Mouse (Mus musculus) hindbrain, embryonic 13.5 days (tissue): ENCODE measurements at regions not wholly inside any gene's neighbourhood (a gene's known extent, or its start where the extent isn't known, plus 50 kb on each side); places are given as distances from the start of the nearest gene placed in this dataset.

Experiments used
- ATAC-seq: fragments of 200-750 bp; cut with Nextera tagmentation; 2 replicates; pipeline ENCODE4 v1.8.0; 2017; ENCODE audit warnings: moderate TSS enrichment; ENCODE audit not compliant: low FRiP score
- H3K27ac ChIP-seq: fragments of 300-500 bp; sonication (generic); 2 replicates; pipeline ENCODE4 v1.5.1; 2015; ENCODE audit warnings: inconsistent platforms, mild to moderate bottlenecking, moderate library complexity
- H3K27me3 ChIP-seq: fragments of 300-500 bp; sonication (generic); 2 replicates; pipeline ENCODE4 v1.6.1; 2015; ENCODE audit warnings: mild to moderate bottlenecking, inconsistent platforms
- H3K36me3 ChIP-seq: fragments of 300-500 bp; sonication (generic); 2 replicates; pipeline ENCODE4 v1.6.1; 2015; ENCODE audit warnings: mild to moderate bottlenecking, inconsistent platforms
- H3K4me1 ChIP-seq: fragments of 300-500 bp; sonication (generic); replicated peaks from 2 replicates; pipeline ENCODE4 v1.6.1; 2015; ENCODE audit warnings: inconsistent platforms
- H3K4me2 ChIP-seq: fragments of 300-500 bp; sonication (generic); 2 replicates; pipeline ENCODE4 v1.6.1; 2015; ENCODE audit warnings: inconsistent platforms, mild to moderate bottlenecking, moderate library complexity
- H3K4me3 ChIP-seq: fragments of 300-500 bp; sonication (generic); 2 replicates; pipeline ENCODE4 v1.5.1; 2015; ENCODE audit warnings: mild to moderate bottlenecking, inconsistent platforms
- H3K9ac ChIP-seq: fragments of 300-500 bp; sonication (generic); 2 replicates; pipeline ENCODE4 v1.6.1; 2015; ENCODE audit warnings: mild to moderate bottlenecking, inconsistent platforms
- H3K9me3 ChIP-seq: fragments of 300-500 bp; sonication (generic); 2 replicates; pipeline ENCODE4 v1.6.1; 2016; ENCODE audit warnings: inconsistent platforms
- WGBS: fragments of 180-500 bp; shearing (Covaris S2); methylation state at CpG from one replicate; pipeline ENCODE4 v1.1.7; 2015; 5-methylcytosine and 5-hydroxymethylcytosine counted together

DNA sequence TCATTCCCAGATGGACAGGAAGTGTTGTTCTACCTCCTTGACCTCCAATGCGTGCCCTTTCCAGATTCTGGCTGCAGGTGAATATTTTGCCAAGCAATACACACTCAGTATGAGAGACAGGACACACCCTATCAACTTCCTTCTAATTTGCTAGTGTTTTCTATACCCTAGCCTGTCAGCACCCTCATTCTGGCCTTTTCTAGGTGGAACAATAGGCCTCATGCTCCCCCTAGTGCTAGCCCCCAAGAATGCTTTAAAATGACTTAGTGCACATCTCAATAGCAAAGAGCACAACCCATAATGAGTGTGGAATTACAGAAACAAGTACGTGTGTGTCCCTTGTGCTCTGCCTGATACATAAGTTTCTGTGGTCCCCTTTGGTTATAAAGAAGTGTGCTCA lies 161.1 kb downstream of the Ibtk start:
- ATAC-seq = no peak

GRCm38 (mm10) chr9:85581028-85581595 lies 168.0 kb downstream of the Ibtk start:
- Histone ChIP-seq H3K36me3 (no peaks in the 10 kb centered on the region), H3K27me3 (no peaks in the 10 kb centered on the region), H3K4me1 (no peaks in the 10 kb centered on the region), H3K9ac (no peak overlapping the region), H3K9me3 (peaks cover 4% of the 10 kb centered on the region; the same call in 1 of the 2 replicates), H3K4me3 (no peak overlapping the region), H3K27ac (no peak overlapping the region), H3K4me2 (no peak overlapping the region)
- WGBS = 82% methylated on average over 1 of the region's 1 CpGs
- ATAC-seq = no peak

More for the DNA sequence above, 161.1 kb downstream of the Ibtk start:
- H3K4me2 ChIP-seq = no peak overlapping the region
- no peaks in the 10 kb centered on the region for H3K36me3 ChIP-seq
- H3K4me1 ChIP-seq = no peaks in the 10 kb centered on the region
- H3K9ac ChIP-seq = no peak overlapping the region
- WGBS = 50% methylated on average over 2 of the region's 2 CpGs
- H3K27ac ChIP-seq = no peak overlapping the region
- H3K27me3 ChIP-seq = no peaks in the 10 kb centered on the region
- peaks cover 4% of the 10 kb centered on the region; the same call in 1 of the 2 replicates for H3K9me3 ChIP-seq
- H3K4me3 ChIP-seq = no peak overlapping the region

GRCm38 (mm10) chr9:85577812-85578211 lies 171.3 kb downstream of the Ibtk start:
- H3K4me3 ChIP-seq = no peak overlapping the region
- H3K27me3 ChIP-seq = no peaks in the 10 kb centered on the region
- H3K4me2 ChIP-seq = no peak overlapping the region
- H3K9ac ChIP-seq = no peak overlapping the region
- no peaks in the 10 kb centered on the region for H3K36me3 ChIP-seq
- H3K9me3 ChIP-seq = no peaks in the 10 kb centered on the region
- no peak overlapping the region for H3K27ac ChIP-seq
- 93% methylated on average over 7 of the region's 7 CpGs for WGBS
- ATAC-seq = no peak
- no peaks in the 10 kb centered on the region for H3K4me1 ChIP-seq

- Histone ChIP-seq H3K9ac (no peak overlapping the region), H3K4me3 (no peak overlapping the region), H3K27me3 (no peaks in the 10 kb centered on the region), H3K4me1 (no peaks in the 10 kb centered on the region), H3K27ac (no peak overlapping the region), H3K36me3 (no peaks in the 10 kb centered on the region), H3K4me2 (no peak overlapping the region), H3K9me3 (no peaks in the 10 kb centered on the region)
- WGBS = 89% methylated on average over 1 of the region's 1 CpGs
- no peak for ATAC-seq
Measured at GRCm38 (mm10) chr9:85577338-85577737, 171.8 kb downstream of the Ibtk start.

DNA sequence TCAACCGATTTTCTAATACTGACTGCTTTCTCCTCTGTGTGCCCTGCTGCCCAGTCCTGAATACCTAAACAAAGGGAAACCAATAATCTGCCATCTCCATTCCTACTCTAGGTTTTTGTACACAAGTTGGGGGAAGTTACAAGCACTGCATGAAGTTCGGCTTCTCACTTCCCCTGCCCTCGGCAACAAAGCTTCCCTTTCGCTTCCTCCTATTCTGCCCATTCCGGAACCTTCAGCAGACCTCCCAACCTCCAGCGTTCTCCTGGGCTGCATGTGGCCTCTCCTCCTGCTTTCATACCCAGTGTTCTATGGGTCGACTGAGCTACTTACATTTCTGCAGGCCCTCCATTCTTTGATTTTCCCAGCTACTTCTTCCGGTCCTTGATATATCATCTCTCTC lies 180.3 kb downstream of the Ibtk start:
- Histone ChIP-seq H3K27me3 (no peaks in the 10 kb centered on the region), H3K27ac (no peak overlapping the region), H3K4me2 (no peak overlapping the region), H3K36me3 (no peaks in the 10 kb centered on the region), H3K9ac (no peak overlapping the region), H3K4me3 (no peak overlapping the region), H3K4me1 (no peaks in the 10 kb centered on the region), H3K9me3 (no peaks in the 10 kb centered on the region)
- 84% methylated on average over 8 of the region's 8 CpGs for WGBS
- no peak for ATAC-seq

DNA sequence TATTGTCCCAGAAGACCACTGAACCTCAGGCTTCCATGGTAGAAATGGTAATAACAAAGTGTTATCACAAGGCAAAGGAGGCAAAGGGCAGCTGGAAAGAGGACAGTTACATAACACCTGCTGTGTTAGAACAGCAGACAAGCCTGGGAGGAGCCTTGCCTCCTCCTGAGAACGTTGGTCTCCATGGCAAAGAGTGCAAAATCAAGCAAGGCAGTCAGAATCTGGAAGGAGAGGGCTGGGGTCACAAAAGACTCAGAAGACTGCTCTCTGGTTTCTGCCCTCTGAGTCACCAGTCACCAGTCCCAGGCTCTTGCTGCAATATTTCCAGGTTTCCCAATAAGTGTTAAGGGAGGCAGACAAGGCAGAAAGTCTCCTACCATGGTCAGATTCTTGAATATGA lies 197.3 kb downstream of the Ibtk start:
- Histone ChIP-seq H3K36me3 (no peaks in the 10 kb centered on the region), H3K9ac (no peak overlapping the region), H3K4me2 (no peak overlapping the region), H3K27me3 (no peaks in the 10 kb centered on the region), H3K9me3 (no peaks in the 10 kb centered on the region), H3K27ac (no peak overlapping the region), H3K4me3 (no peak overlapping the region), H3K4me1 (no peaks in the 10 kb centered on the region)
- no peak for ATAC-seq
- WGBS = 15% methylated on average over 1 of the region's 1 CpGs

GRCm38 (mm10) chr9:85550455-85550854 lies 198.7 kb downstream of the Ibtk start:
- Histone ChIP-seq H3K9me3 (no peaks in the 10 kb centered on the region), H3K4me2 (no peak overlapping the region), H3K4me3 (no peak overlapping the region), H3K36me3 (no peaks in the 10 kb centered on the region), H3K27ac (no peak overlapping the region), H3K4me1 (no peaks in the 10 kb centered on the region), H3K27me3 (no peaks in the 10 kb centered on the region), H3K9ac (no peak overlapping the region)
- 89% methylated on average over 3 of the region's 3 CpGs for WGBS
- ATAC-seq = no peak

- H3K4me3 ChIP-seq = no peak overlapping the region
- no peaks in the 10 kb centered on the region for H3K4me1 ChIP-seq
- H3K36me3 ChIP-seq = no peaks in the 10 kb centered on the region
- H3K9ac ChIP-seq = no peak overlapping the region
- 84% methylated on average over 2 of the region's 2 CpGs for whole genome bisulfite sequencing
- no peak for ATAC-seq
- H3K4me2 ChIP-seq = no peak overlapping the region
- no peaks in the 10 kb centered on the region for H3K9me3 ChIP-seq
- H3K27ac ChIP-seq = no peak overlapping the region
- no peaks in the 10 kb centered on the region for H3K27me3 ChIP-seq
Measured at GRCm38 (mm10) chr9:85546226-85546625, 202.9 kb downstream of the Ibtk start.

- H3K27ac ChIP-seq = no peak overlapping the region
- 100% methylated on average over 1 of the region's 1 CpGs for WGBS
- H3K4me2 ChIP-seq = no peak overlapping the region
- no peak for ATAC-seq
- H3K36me3 ChIP-seq = no peaks in the 10 kb centered on the region
- H3K4me1 ChIP-seq = no peaks in the 10 kb centered on the region
- no peak overlapping the region for H3K4me3 ChIP-seq
- no peaks in the 10 kb centered on the region for H3K27me3 ChIP-seq
- H3K9ac ChIP-seq = no peak overlapping the region
- no peaks in the 10 kb centered on the region for H3K9me3 ChIP-seq
Measured at GRCm38 (mm10) chr9:85545566-85545965, 203.6 kb downstream of the Ibtk start.

GRCm38 (mm10) chr9:85538557-85538956 lies 210.6 kb downstream of the Ibtk start:
- no peak overlapping the region for H3K4me3 ChIP-seq
- no peaks in the 10 kb centered on the region for H3K4me1 ChIP-seq
- H3K9ac ChIP-seq = no peak overlapping the region
- no peak for ATAC-seq
- no peaks in the 10 kb centered on the region for H3K36me3 ChIP-seq
- no peak overlapping the region for H3K4me2 ChIP-seq
- H3K27ac ChIP-seq = no peak overlapping the region
- 77% methylated on average over 3 of the region's 3 CpGs for WGBS
- no peaks in the 10 kb centered on the region for H3K9me3 ChIP-seq
- H3K27me3 ChIP-seq = no peaks in the 10 kb centered on the region

- Histone ChIP-seq H3K4me1 (no peaks in the 10 kb centered on the region), H3K4me3 (no peak overlapping the region), H3K27me3 (no peaks in the 10 kb centered on the region), H3K27ac (no peak overlapping the region), H3K9ac (no peak overlapping the region), H3K36me3 (no peaks in the 10 kb centered on the region), H3K9me3 (no peaks in the 10 kb centered on the region), H3K4me2 (no peak overlapping the region)
- 89% methylated on average over 3 of the region's 3 CpGs for WGBS
- no peak for ATAC-seq
Measured at GRCm38 (mm10) chr9:85528421-85528820, 201.3 kb upstream of the Tent5a start.

DNA sequence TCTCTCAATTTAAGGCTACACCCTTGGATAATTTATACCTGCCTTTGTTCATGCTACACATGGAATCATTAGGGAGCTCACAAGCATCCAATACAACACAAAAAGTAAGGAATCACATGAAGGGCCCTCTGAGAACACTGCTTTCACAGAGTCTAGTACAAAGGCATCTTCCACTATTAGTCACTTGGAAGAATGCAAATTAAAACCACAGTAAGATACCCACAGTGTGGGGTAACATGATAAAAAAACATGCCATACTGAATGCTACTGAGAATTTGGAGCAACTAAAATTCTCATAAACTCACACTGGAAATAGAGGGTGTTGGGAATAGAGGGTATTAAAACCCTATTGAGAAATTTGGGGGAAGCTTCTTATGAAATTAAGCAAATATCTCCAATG lies 197.6 kb upstream of the Tent5a start:
- no peaks in the 10 kb centered on the region for H3K4me1 ChIP-seq
- H3K9ac ChIP-seq = no peak overlapping the region
- H3K27me3 ChIP-seq = no peaks in the 10 kb centered on the region
- no peaks in the 10 kb centered on the region for H3K36me3 ChIP-seq
- ATAC-seq = no peak
- H3K4me2 ChIP-seq = no peak overlapping the region
- H3K27ac ChIP-seq = no peak overlapping the region
- no peaks in the 10 kb centered on the region for H3K9me3 ChIP-seq
- H3K4me3 ChIP-seq = no peak overlapping the region

DNA sequence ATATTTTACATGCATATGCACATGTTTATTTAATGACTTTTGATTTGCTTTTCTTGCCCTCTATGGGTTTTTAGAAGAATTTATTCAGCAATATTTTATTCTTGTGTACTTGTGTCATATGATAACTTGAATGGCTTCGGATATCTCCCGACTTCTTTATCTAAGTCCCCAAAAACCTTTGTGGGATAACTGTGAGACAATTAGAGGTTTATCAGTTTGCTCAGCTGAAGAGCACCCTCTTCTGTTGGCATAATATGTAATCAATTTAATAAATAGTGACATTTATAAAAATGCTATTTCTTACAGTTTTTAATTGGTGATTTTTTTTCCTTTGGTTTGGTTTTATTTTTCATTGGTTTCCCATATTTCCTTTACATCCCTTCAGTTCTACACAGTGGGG lies 194.2 kb upstream of the Tent5a start:
- Histone ChIP-seq H3K4me2 (no peak overlapping the region), H3K27me3 (no peaks in the 10 kb centered on the region), H3K9me3 (no peaks in the 10 kb centered on the region), H3K4me3 (no peak overlapping the region), H3K36me3 (no peaks in the 10 kb centered on the region), H3K27ac (no peak overlapping the region), H3K9ac (no peak overlapping the region), H3K4me1 (no peaks in the 10 kb centered on the region)
- WGBS = 95% methylated on average over 2 of the region's 2 CpGs
- ATAC-seq = no peak
